Mouse (Mus musculus): ENCODE results near the gene Ebf4. TPM values are rescaled to one million over a fixed set of nuclear protein-coding genes. Genes with fewer than 3 reads are reported as not detected.

The Ebf4 gene
- polyA plus RNA-seq, 1 experiment: 1.2 TPM

GRCm38 (mm10) chr2:130295331-130296133, 563 bp downstream of the Ebf4 start:
- Histone ChIP-seq H3K27me3 (ENCODE audit: control insufficient read depth, insufficient read depth, low read length) (peaks cover 36% of the 10 kb centered on the region), H3K4me3 (ENCODE audit: low read depth, low read length) (peak overlapping the region; percentile 63), H3K36me3 (ENCODE audit: control insufficient read depth, insufficient read depth, low read length) (no peaks in the 10 kb centered on the region), H3K4me1 (ENCODE audit: control insufficient read depth, insufficient read depth, insufficient read length, low read length) (peaks cover 11% of the 10 kb centered on the region), H3K27ac (ENCODE audit: insufficient read depth, low read depth, low read length) (no peak overlapping the region)
- TF ChIP-seq POLR2A (IDR thresholded peaks at IDR 0.05; ENCODE audit: low read depth, low read length) (no peak), CTCF (IDR thresholded peaks at IDR 0.05; ENCODE audit: extremely low read depth, insufficient read length, insufficient replicate concordance, low read depth, low read length) (no peak)
- WGBS: 1% methylated on average over 95 of the region's 99 CpGs

DNA sequence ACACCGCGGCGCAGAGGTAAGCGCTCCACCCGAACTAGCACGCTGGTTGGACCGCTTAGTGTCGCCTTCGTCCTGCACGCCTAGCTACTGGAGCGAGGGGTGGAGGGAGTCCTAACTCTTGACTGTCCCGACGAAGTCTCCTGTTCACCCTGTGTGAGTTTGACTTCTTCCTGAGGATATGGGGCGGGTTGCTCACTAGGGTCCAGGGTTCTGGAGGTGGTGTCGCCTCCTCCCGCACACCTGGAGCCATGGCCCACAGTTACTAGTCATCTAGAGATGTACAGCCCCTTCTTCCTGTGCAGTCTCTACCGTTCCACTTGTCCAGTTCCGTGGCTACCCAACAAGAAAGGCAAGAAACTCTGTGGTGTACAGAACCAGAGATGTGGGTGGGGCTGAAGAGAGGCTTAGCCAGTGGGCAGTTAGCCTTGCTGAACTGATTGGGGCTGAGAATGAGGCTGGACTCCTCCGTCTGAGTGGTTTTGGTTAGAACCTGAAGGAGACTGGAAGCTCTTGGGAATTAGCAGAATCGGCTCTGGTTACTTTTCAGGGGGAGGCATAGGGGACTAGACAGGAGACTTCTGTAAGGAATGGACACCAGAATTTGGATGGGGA, 1.3 kb downstream of the Ebf4 start:
- H3K27me3 ChIP-seq (ENCODE audit: control insufficient read depth, insufficient read depth, low read length): peaks cover 36% of the 10 kb centered on the region
- no peak for TF ChIP-seq CTCF (IDR thresholded peaks at IDR 0.05; ENCODE audit: extremely low read depth, insufficient read length, insufficient replicate concordance, low read depth, low read length)
- no peak for TF ChIP-seq POLR2A (IDR thresholded peaks at IDR 0.05; ENCODE audit: low read depth, low read length)
- no peak overlapping the region for H3K27ac ChIP-seq (ENCODE audit: insufficient read depth, low read depth, low read length)
- no peaks in the 10 kb centered on the region for H3K36me3 ChIP-seq (ENCODE audit: control insufficient read depth, insufficient read depth, low read length)
- H3K4me3 ChIP-seq (ENCODE audit: low read depth, low read length): peak overlapping the region; percentile 63
- 4% methylated on average over 20 of the region's 20 CpGs for WGBS
- H3K4me1 ChIP-seq (ENCODE audit: control insufficient read depth, insufficient read depth, insufficient read length, low read length): peaks cover 11% of the 10 kb centered on the region

DNA sequence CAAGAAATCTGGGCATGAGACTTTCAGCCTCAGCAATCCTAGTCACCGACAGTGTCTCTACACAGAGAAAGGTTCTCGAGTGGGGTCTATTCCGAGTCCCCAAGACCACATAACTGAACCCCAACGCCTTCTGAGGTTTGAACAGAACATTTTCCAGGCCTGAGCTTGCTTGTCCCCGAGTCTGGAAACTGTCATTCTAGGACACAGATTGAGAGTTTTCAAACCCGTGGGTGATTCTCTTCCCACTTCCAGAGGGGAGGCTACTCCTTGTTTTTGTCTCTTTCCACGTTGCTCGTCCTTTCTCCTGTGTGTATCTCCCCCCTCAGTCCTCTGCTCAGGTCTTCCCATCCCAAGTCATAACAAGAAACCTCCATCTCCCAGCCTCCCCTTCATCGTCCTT, 2.6 kb downstream of the Ebf4 start:
- peaks cover 36% of the 10 kb centered on the region for H3K27me3 ChIP-seq (ENCODE audit: control insufficient read depth, insufficient read depth, low read length)
- no peak overlapping the region for H3K4me3 ChIP-seq (ENCODE audit: low read depth, low read length)
- H3K27ac ChIP-seq (ENCODE audit: insufficient read depth, low read depth, low read length): no peak overlapping the region
- 86% methylated on average over 9 of the region's 9 CpGs for WGBS
- no peaks in the 10 kb centered on the region for H3K36me3 ChIP-seq (ENCODE audit: control insufficient read depth, insufficient read depth, low read length)
- TF ChIP-seq POLR2A (IDR thresholded peaks at IDR 0.05; ENCODE audit: low read depth, low read length) (no peak), CTCF (IDR thresholded peaks at IDR 0.05; ENCODE audit: extremely low read depth, insufficient read length, insufficient replicate concordance, low read depth, low read length) (no peak)
- H3K4me1 ChIP-seq (ENCODE audit: control insufficient read depth, insufficient read depth, insufficient read length, low read length): peaks cover 11% of the 10 kb centered on the region

- H3K4me3 ChIP-seq (ENCODE audit: low read depth, low read length): no peak overlapping the region
- no peak overlapping the region for H3K27ac ChIP-seq (ENCODE audit: insufficient read depth, low read depth, low read length)
- no peaks in the 10 kb centered on the region for H3K27me3 ChIP-seq (ENCODE audit: control insufficient read depth, insufficient read depth, low read length)
- TF ChIP-seq CTCF (IDR thresholded peaks at IDR 0.05; ENCODE audit: extremely low read depth, insufficient read length, insufficient replicate concordance, low read depth, low read length): no peak
- TF ChIP-seq POLR2A (IDR thresholded peaks at IDR 0.05; ENCODE audit: low read depth, low read length): no peak
- H3K4me1 ChIP-seq (ENCODE audit: control insufficient read depth, insufficient read depth, insufficient read length, low read length): no peaks in the 10 kb centered on the region
- WGBS: 48% methylated on average over 4 of the region's 4 CpGs
- no peaks in the 10 kb centered on the region for H3K36me3 ChIP-seq (ENCODE audit: control insufficient read depth, insufficient read depth, low read length)
Observed at GRCm38 (mm10) chr2:130303014-130303413, 8.0 kb downstream of the Ebf4 start.

GRCm38 (mm10) chr2:130327057-130327456, 32.1 kb downstream of the Ebf4 start:
- 74% methylated on average over 1 of the region's 1 CpGs for WGBS
- TF ChIP-seq CTCF (IDR thresholded peaks at IDR 0.05; ENCODE audit: extremely low read depth, insufficient read length, insufficient replicate concordance, low read depth, low read length): no peak
- TF ChIP-seq POLR2A (IDR thresholded peaks at IDR 0.05; ENCODE audit: low read depth, low read length): no peak
- H3K36me3 ChIP-seq (ENCODE audit: control insufficient read depth, insufficient read depth, low read length): no peaks in the 10 kb centered on the region
- no peak overlapping the region for H3K27ac ChIP-seq (ENCODE audit: insufficient read depth, low read depth, low read length)
- H3K4me3 ChIP-seq (ENCODE audit: low read depth, low read length): no peak overlapping the region
- no peaks in the 10 kb centered on the region for H3K4me1 ChIP-seq (ENCODE audit: control insufficient read depth, insufficient read depth, insufficient read length, low read length)
- H3K27me3 ChIP-seq (ENCODE audit: control insufficient read depth, insufficient read depth, low read length): no peaks in the 10 kb centered on the region; the same call in 1 of the 2 replicates

DNA sequence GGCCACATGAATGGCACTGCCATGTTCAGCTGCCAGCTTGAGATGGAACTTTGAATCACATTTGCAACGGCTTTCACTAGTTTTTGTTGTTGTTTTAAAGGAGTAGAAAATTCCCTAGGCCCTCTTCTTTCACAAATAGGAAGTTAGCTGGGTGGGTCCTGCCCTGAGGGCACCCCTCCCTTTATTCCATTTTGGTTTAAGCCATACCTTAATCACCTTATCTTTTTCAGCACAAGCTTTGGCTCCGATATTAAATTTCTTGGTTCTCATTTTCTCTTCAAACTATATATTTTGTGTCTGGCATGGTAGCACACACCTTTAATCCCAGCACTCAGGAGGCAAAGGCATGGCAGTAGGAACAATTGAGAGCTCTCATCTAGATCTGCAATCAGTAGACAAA, 34.5 kb downstream of the Ebf4 start:
- Histone ChIP-seq H3K36me3 (ENCODE audit: control insufficient read depth, insufficient read depth, low read length) (no peaks in the 10 kb centered on the region), H3K27me3 (ENCODE audit: control insufficient read depth, insufficient read depth, low read length) (no peaks in the 10 kb centered on the region; the same call in 1 of the 2 replicates), H3K4me1 (ENCODE audit: control insufficient read depth, insufficient read depth, insufficient read length, low read length) (no peaks in the 10 kb centered on the region), H3K4me3 (ENCODE audit: low read depth, low read length) (no peak overlapping the region), H3K27ac (ENCODE audit: insufficient read depth, low read depth, low read length) (no peak overlapping the region)
- WGBS: 88% methylated on average over 2 of the region's 2 CpGs
- TF ChIP-seq POLR2A (IDR thresholded peaks at IDR 0.05; ENCODE audit: low read depth, low read length) (no peak), CTCF (IDR thresholded peaks at IDR 0.05; ENCODE audit: extremely low read depth, insufficient read length, insufficient replicate concordance, low read depth, low read length) (no peak)

GRCm38 (mm10) chr2:130335112-130335511, 40.1 kb downstream of the Ebf4 start:
- 78% methylated on average over 6 of the region's 6 CpGs for WGBS

More at GRCm38 (mm10) chr2:130335112-130335511, 40.1 kb downstream of the Ebf4 start:
- Histone ChIP-seq H3K4me3 (ENCODE audit: low read depth, low read length) (no peak overlapping the region), H3K27me3 (ENCODE audit: control insufficient read depth, insufficient read depth, low read length) (no peaks in the 10 kb centered on the region), H3K27ac (ENCODE audit: insufficient read depth, low read depth, low read length) (no peak overlapping the region), H3K36me3 (ENCODE audit: control insufficient read depth, insufficient read depth, low read length) (no peaks in the 10 kb centered on the region), H3K4me1 (ENCODE audit: control insufficient read depth, insufficient read depth, insufficient read length, low read length) (no peaks in the 10 kb centered on the region)
- TF ChIP-seq CTCF (IDR thresholded peaks at IDR 0.05; ENCODE audit: extremely low read depth, insufficient read length, insufficient replicate concordance, low read depth, low read length): no peak
- no peak for TF ChIP-seq POLR2A (IDR thresholded peaks at IDR 0.05; ENCODE audit: low read depth, low read length)
